Mouse (Mus musculus): ENCODE results near the gene Nkx2-9.

DNA sequence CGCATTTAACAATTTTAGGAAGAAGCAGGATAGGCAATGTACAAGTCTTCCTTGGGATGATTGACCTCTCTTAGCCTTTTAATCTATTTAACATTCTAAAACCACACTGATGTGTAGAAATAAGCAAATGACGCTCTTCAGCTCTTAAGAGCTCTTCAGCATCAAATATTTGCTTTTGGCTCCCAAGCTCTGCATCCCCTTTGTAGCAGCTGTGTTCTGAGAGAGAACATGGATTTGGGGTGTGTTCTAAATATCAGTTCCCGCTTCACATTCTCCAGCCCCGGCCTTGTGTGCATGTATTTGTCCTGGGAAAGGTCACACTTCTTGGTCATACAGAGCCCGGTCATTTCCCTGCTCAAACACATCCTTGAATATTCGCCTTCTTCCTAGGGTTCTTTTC lies 2.3 kb upstream of the Nkx2-9 start:
- no peak for TF ChIP-seq HCFC1 (IDR thresholded peaks at IDR 0.05; ENCODE audit: borderline replicate concordance, insufficient read depth, low read length)
- no peak for TF ChIP-seq ZC3H11A (IDR thresholded peaks at IDR 0.05; ENCODE audit: borderline replicate concordance, low read depth, low read length)
- TF ChIP-seq MAFK (IDR thresholded peaks at IDR 0.05; ENCODE audit: insufficient read depth, low read depth, low read length), result no peak
- TF ChIP-seq CHD2 (IDR thresholded peaks at IDR 0.05; ENCODE audit: low read depth, low read length), result no peak

All from ES-E14 (cell line).